Mouse (Mus musculus) left cerebral cortex, postnatal 36 days (tissue): ENCODE results near the gene Folr1. TPM values are rescaled to one million over a fixed set of nuclear protein-coding genes. Genes with fewer than 3 reads are reported as not detected.

Experiments
- DNase-seq, 2 experiments: peaks; one replicate each; pipeline ENCODE4 v3.0.0; 2021 to 2022; ENCODE audit warnings: low spot score in 2 of 2, mixed read lengths in 1 of 2
- intact Hi-C: fragments of 180-260 bp; cut with DNase I; formaldehyde crosslinking; loops from one replicate; pipeline ENCODE4 v1.15.1; 2025
- total RNA-seq, 2 experiments: library from RNA; stranded (reverse); gene quantifications; 2 replicates each; pipeline ENCODE4 v1.2.3; 2021

The Folr1 gene
- total RNA-seq, 2 experiments from 2014 or later = 1.0 to 1.2 TPM

DNA sequence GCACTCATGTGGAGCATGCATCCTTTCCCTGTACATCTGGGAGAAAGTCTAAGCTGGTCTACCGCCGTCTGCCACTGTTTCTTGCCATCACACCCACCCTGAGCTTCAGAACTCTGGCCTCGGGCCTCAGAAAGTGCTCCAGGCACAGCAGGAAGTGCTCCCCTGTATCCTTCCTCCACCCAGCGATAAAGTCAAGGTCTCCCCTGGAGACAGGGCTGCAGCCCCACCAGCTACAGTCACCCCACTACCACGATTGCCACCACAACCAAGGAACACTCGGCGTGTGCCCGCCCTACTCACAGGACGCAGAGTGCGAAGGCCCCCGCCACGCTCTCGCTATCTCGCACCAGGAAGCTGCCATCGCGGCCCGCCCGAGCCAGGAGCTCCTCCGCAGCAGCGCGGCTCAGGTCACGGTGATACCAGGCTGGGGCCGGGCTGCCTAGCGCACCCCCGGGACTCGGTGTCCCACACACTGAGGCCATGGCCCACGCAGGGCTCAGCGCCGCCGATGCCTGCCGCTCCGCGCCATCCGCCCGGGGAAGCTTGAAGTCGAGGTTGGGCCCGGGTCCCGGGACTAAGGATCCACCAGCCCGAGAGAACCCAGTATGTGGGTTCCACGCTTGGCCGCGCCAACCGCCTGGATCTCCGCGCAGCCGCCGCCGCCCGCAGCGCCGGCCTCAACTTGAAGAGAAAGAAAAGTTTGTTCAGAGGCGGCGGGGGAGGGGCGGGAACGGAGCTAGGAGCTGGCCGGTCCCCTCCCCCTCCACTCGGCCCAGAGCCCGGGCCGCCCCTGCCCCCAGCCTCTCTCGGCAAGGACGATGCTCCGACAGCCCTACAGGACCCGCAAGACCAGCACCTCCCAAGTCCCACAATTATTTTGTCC, 34.1 kb downstream of the Folr1 start:
- peak; percentile 50 to 57 for DNase-seq
- intact Hi-C loops = loop anchor here (5.0 kb wide), 2 partner anchors 61 to 169 kb away; no protein-coding TSS in a partner anchor

DNA sequence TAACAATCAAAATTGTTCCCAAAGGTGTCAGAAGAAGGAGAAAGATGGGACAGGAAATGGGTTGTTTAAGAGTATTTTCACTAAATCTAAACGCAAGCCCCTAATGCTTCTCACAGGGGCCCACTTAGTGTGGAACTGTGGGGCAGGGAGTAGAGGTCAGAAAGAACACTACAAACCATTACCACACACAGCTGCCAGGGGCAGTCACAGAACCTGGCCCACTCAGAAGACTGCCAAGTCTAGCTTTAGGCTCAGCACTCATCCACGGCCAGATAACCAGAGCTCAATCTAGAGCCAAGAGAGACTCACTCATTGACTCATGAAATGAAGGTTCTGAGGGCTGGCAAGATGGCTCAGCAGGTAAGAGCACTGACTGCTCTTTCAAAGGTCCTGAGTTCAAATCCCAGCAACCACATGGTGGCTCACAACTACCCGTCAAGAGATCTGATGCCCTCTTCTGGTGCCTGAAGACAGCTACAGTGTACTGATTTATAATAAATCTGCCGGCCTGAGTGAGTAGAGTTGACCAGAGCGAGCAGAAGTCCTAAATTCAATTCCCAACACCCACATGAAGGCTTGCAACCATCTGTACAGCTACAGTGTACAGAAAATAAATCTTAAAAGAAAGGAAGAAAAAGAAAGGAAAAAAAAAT, 35.0 kb downstream of the Folr1 start:
- no peak for DNase-seq
- intact Hi-C loops = loop anchor here (5.0 kb wide), 2 partner anchors 62 to 168 kb away; no protein-coding TSS in a partner anchor

DNA sequence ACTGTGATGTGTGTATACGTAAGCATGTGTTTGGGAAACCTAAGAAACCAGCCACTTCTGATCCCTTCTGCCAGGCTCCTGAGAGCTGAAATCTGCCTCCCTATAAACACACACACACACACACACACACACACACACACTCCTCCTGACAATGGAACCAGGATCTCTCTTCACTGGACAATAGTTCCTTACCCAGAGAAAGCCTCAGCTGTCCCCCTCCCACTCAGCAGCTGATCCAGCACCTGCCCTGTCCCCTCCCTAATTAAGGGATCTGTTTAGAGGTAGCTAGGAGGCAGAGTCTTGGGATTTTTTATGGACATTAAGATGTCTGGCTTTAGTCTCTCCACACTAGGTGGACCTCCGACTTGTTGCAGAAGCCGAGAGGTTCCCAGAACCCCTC, 35.7 kb downstream of the Folr1 start:
- DNase-seq = no peak
- intact Hi-C loops = loop anchor here (5.0 kb wide), 2 partner anchors 62 to 168 kb away; no protein-coding TSS in a partner anchor

DNA sequence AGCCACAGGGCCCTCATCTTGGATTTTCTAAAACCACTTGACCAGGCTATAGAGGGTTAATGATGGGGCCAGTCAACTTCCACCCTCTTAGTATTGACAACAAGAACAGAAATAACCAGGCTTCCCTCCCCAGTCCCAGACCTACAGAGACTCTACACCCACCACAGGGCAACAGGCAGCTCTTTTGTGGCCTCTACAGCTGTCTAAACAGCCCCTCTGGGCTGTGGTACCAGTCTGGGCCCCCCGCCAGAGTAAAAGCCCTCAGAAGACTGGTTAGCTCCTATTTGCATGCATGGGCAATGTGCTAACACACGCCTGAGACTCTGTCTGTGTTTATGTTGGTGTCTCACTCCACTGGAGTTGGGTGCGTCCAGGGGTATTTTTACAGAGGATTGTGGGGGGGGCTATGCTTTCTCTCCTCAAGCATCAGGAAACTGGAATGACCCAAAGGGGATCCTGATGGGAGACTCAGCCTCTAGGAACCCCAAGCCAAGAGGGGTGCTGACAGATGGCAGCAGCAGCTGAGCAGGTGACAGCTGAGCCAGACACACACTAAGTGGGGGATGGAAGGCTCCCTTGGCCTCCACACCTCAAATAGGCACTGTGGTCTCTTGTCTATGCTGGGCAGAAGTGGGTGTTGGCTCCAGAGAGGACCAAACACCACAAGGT, 36.5 kb downstream of the Folr1 start:
- intact Hi-C loops = no loop called here
- DNase-seq = no peak

DNA sequence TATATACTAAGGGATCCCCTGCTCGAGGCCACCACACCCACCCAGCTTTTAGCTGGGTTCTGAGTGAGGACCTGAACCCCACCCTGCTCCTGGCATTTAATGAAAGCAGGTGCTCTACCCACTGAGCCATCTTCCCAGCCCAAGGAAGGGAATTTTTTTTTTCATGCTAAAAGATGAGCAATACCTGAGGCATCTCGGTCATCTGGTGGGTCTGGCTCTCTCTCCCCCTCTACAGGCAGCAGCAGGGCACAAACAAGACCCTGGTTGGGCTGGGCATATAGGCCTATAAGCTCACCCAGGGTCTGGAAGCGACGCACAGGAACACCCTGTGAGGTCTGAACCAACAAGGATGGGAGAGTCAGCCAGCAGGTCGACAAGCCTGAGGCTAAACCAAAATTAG, 37.2 kb downstream of the Folr1 start:
- no peak for DNase-seq
- intact Hi-C loops = no loop called here

DNA sequence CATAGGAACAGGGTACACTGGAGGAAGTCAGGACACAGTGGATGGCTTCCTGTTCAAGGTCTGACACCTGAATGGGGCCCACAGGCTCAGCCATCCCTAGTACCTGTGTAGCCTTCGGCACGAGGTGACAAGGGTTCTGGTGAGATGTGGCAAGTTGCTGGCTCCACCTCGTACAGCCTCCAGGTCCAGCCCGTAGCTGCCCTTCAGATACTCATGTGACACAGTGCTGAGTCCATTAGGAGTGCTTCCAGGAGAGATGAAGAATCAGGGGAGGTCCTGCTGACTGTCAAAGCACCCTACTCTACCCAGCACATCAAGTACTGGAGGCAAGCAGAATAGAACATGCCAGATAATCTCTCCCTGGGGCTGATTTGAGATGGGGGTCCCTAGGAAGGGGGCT, 38.2 kb downstream of the Folr1 start:
- no peak for DNase-seq
- intact Hi-C loops = no loop called here

DNA sequence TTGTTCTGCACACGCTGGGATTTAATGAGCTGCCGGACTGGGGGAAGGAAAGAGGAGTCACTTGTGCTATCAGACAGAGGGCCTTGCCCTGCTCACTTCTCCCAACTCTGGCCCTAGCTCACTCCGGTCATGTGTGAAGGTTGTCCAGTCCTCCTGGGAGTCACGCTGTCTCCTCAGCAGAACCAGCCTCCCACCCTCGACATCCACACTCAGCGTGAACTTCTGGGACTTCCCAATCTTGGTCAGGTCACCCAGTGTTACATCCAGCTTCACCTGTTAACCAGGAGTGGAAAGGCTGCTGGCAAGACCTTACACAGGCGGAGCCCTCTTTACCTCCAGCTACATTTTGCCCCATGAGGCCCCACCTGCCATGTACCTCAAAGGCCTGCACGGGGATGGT, 39.2 kb downstream of the Folr1 start:
- no peak for DNase-seq
- intact Hi-C loops = no loop called here

DNA sequence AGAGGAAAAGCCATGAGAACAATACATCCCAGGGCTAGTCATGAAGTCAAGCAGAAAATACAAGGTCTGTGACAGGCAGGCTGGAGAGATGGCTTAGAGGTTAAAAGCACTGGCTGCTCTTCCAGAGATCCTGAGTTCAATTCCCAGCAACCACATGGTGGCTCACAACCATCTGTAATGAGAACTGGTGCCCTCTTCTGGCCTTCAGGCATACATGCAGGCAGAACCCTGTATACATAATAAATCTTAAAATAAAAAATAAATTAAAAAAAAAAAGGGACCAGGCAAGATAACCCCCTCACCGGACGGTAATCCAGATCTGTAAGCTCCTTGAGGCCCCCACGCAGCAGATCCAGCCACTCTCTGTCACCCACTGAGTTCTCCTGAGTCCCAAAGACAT, 40.2 kb downstream of the Folr1 start:
- no peak for DNase-seq
- intact Hi-C loops = no loop called here

DNA sequence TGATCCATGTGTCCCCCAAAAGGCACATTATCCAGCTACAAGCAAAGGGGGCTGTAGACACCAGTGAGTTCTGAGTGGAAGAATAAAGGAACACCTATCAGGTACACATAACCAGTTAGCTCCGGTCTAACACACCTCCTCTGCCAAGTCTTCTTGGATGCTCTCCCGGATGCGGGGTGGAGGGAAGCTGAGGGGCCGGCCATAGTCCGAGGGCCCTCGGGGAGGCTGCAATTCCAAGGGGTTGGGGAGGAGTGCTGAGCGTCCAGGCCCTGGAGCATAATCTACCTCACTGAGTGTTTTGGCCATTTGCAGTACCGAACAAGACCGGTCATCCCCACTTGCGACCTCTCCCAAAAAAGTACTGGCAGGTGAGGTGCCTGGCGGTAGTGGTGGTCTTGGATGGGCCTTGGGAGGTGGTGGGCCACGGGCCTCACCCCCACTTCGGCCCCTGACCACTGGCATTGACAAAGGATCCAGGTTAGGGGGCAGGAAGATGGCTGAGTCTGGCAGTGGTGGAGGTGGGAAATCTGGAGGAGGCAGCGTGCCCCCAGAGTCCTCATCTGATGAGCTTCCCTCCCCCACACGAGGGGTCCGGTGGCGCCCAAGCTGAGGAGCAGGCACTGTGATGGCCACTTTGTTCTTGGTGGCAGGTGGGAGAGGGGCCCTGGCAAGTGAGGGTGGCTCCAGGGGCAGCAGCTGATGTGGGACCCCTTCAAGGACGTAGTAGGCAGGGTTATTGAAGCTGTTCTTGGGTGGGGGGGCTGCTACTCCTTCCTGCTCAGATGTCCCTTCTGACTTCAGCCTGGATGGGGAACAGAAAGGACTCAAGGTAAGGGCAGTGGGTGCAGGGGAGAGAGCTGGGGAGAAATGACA, 46.6 kb downstream of the Folr1 start:
- intact Hi-C loops = no loop called here
- no peak for DNase-seq

DNA sequence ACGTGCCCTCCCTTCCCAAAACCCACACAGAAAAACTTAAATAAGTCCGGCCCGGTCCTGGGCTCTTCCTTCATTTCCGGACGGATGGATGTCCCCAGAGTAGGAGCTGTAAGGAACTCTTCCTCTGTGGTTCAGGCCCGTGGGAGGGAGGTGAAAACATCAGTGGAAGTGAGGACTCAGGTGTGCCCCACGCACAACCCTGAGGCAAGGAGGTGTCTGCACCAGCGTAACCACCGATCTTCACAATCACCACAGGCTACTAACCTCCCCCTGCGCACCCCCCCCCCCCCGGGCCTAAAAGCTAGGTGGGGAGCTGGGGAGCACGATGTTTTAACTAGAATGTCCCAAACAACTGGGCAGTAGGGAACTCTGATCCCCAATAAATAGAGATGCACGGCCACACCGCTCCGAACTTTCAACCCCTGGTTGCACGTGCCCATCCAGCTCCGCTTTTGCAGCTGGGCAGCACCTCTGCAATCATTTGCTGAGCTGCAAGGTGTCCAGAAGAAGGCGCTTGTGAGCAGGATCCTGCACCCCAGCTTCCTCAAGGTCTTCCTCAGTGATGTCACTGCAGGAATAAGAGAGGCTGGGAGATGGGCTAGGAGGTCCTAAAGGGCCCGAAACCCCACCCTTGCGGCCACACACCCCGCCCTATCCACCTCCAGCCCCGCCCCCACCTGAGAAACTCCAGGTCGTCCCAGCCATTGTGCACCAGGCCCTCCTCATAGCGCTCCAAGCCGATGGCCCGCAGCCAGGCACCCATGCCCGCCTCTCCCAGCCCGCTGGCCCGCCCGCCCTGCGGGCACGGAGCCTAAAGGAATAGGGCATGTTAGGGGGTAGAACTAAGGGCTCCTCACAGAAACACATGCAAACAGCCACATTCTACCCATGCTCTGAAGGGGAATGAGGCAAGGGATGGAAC, 47.5 kb downstream of the Folr1 start:
- DNase-seq = no peak
- intact Hi-C loops = no loop called here

DNA sequence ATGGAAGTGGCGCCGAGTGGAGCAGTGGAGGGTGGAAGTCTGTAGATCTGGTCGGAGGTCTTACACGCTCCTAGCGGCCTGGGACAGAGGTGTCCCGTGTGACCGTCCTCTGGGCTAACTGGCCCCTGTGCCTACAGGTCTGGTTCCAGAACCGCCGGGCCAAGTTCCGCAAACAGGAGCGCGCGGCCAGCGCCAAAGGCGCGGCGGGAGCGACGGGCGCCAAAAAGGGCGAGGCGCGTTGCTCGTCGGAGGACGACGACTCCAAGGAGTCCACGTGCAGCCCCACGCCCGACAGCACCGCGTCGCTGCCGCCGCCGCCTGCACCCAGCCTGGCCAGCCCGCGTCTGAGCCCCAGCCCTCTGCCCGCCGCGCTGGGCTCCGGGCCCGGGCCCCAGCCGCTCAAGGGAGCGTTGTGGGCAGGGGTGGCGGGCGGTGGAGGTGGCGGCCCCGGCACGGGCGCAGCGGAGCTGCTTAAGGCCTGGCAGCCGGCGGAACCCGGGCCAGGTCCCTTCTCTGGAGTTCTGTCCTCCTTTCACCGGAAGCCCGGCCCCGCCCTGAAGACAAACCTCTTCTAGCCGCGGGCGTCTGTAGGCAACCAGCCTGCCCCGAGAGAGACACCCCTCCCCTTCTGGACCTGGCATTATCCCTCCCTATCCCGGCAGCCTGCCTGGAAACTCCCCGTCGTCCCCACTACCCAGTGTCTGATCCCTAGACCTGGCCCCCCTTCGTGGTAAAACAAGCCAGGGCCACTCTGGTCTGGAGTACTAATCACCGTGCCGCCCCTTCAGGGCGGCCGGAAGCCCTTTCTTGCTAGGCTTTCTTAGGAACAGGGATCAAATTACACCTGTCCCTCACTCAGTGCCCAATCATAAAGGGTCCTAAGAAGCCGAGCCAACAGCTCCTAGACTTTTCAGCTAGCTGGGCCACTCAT, 48.8 kb downstream of the Folr1 start:
- peak in 1 of 2 experiments; percentile 12 for DNase-seq
- intact Hi-C loops = no loop called here

DNA sequence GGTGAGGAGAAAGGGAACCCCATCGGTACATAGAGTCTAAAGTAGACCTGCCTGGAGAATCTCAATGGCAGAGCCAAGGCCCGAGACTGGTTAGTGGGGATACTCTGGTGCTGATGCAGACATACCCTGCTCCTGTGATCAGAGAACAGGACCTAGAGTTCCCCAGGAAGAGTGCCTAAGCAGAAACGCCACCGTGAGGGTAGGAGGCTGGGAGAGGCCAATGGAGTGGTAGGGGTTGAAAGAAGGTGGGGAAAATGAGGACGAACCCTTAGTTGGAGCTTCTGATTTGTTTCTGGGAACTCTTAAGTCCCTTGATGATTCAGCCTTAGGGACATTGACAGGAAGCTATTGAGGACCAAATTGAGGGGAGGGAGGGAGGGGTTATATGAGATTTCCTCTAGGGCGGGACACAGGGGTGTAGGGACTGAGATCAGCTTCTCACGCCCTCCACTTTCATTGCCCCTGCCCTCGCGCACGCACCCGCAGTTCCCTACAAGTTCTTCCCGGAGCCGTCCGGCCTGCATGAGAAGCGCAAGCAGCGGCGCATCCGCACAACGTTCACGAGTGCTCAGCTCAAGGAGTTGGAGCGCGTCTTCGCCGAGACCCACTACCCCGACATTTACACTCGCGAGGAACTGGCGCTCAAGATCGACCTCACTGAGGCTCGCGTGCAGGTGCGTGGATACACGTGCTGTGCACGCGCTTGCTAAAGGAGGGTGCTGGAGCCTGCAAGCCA, 50.1 kb downstream of the Folr1 start:
- intact Hi-C loops = no loop called here
- no peak for DNase-seq

DNA sequence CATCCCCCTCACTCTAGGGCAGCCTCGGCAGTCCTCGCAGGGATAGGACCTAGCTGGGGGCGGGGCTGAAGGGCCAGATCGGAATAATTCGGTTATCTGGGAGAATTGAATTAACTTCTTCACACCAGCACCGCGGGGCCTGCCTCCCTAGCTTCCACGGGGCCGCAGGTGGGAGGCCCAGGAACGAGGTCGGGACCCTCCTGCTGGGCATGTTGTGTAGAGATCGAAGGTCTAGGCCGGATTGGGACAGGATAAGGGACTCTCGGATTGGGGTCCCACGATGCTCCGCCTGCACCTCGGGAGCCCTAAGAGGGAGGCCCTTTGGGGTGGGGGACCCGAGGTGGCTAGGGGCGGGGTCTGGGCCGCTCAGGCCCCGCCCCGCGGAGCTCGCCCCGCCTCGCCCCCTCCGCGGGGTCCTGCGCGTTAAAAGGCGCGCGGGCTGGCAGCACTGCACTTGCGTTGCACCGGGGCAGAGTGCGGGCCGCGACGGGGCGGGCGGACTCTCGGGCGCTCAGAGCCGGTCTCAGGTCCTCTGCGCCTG, 52.7 kb downstream of the Folr1 start, which contains the start of gene Phox2a:
Phox2a (plus strand) TSS at position 453 of the 541 bp plus-strand sequence.
- intact Hi-C loops = no loop called here
- no peak for DNase-seq
